Mouse (Mus musculus) small intestine, adult 2 months (tissue): ENCODE results near the gene Zfp385c.

ENCODE experiments used
- CTCF ChIP-seq: fragments of 200-500 bp; IDR thresholded peaks from 2 replicates; pipeline ENCODE4 v1.5.1; 2012; ENCODE audit warnings: low read depth, mild to moderate bottlenecking, control low read depth, inconsistent platforms, low read length, moderate library complexity, mixed read lengths; ENCODE audit not compliant: insufficient replicate concordance, insufficient read length; ENCODE audit errors: extremely low read depth
- POLR2A ChIP-seq: fragments of 200-500 bp; IDR thresholded peaks from 2 replicates; pipeline ENCODE4 v1.6.1; 2012; ENCODE audit warnings: low read depth, mild to moderate bottlenecking, control low read depth, inconsistent platforms, low read length, moderate library complexity

DNA sequence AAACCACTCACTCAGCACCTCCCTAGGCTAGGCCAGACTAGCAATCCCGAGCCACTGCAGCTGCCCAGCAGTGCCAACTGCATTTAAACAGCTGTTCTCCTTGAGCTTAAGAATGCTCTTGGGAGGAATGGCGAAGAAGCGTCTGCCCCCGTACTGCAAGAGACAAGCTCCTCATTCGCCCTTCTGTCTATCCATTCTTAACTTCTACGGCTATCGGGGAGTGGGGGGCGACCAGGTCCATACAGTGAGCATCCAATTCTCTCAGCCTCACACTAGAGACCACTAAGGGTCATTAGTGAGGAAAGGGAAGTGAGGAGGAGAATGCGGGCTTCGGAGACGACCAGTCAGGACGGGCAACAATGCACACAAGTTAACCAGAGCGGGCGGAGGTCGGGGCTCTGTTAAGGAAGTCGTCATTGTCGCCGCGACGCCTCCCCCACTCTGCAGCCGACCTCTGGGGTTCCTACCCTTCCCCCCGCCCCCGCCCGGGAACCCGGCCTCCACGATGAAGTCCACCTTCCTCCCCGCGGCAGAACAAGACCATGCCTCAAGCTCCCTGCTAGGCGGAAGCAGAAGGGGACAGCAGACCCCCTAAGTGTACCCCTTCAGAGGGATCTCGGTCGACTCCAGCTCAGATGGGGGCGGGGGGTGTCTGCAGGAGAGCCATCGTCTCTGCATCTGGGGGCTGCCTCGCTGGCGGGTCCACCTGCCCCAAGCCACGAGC, 73.3 kb downstream of the Zfp385c start, which contains the start of gene Nkiras2:
- TF ChIP-seq CTCF (no peak), POLR2A (no peak)
